Mouse (Mus musculus) lung, postnatal 10 days (tissue): Measurements from ENCODE around the gene Rps12.
"Not testable (repeated sequence)": the region's sequence is repeated elsewhere in the genome, so short reads cannot be mapped to it uniquely, and the experiment has no call there.

Experiments
- DNase-seq: peaks from one replicate; pipeline ENCODE4 v3.0.0; 2021

The Rps12 gene

DNA sequence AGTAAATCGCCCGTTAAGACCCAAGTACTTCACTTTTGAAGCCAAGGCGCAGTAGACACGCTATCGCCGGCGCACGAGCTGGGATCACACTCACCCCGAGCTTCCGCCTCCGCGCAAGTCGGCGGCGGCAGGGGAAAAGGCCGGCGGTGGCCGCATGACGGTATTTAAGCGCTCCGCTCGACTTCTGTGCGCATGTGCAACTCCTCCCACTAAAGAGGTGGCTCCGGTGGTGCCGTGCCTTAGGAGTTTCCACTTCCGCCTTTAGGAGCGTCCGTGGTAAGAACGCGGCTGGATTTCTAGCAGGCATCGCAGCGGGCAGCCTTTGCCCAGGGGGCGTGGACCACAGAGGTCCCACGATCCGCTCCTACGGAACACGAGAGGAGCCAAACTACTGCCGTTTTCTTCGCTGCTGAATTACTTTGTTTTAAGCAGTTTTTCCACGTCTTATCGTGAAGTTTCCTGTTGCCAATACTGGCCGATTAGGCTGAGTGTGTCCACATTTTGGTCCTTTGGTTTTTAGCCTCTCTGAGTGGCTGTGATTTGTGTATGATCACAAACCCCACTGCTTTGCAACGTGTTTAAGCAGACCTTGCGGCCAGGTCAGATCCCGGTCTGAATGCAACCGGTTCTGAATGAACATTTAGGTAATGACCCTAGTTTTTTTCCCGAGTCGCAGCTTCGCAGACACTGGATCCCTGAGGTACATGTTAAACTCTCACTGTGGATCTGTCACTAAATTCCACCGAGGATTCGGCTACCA, at the start of gene Rps12:
TSS of gene Rps12 (minus strand) at position 214 of the 760 bp plus-strand sequence.
- DNase-seq, result peak; percentile 99

DNA sequence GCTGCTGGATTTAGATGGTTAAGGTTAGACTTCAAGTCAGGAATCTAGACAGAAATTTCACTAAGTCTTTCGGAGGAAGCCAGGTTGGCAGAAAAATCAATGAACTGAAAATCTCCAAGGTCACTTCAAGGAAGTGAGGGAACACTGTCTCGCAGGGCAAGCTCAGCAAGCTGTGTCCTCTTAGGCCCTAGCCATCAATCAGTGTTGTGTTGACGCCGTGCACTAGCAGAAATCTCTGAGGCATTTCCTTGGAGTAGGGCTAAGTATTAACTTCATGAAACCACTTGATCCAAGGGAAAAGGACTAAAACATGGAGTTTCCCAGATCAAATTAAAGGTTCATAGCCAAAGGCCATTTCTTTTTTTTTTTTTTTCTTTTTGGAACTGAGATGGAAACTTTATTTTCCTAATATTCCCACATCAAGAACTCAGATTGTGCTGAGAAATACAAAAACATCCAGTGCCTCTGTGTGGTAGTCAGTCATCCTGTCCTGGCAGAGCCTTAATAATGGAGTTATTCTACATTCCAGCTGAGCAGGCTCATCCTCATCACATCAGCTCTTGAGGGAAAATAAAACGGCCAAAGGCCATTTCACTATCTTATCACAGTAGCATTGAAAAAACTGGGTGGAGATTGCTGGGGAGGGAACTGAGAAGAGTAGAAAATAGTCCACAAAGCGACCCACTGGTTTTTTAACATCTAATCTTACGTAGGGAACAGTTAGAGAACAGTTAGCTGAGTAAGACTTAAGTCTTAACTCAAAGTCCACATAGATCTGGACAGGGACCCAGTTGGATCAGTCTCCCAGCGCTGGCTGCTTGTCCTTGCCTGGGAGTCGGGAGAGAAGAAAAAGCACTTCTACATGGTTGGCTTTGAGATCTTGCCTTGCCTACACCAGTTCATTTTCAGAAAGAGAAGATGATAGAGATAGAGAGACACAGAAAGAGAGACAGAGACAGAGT, 49.2 kb upstream of the Rps12 start:
- no peak for DNase-seq

GRCm38 (mm10) chr10:23826516-23826915, 39.4 kb upstream of the Rps12 start:
- DNase-seq, result no peak

DNA sequence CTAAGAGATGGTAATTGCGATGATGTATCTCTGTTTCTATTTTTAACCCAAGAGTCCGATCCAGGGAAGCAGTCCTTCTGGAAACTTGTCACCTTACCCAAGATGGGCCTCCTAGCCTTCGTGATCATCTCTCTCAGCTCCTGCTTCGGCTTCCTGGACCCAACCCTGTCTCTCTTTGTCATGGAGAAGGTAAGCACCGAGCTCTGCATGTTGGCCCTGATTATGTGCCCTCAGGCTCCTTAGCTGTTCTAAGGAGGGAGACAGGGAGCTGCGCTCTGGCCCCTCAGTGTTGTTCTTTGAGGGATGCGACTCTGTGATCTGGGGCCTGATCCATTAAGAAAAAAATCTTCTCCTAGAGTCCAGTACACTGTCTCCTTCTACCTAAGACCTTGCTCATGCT, 29.2 kb upstream of the Rps12 start:
- no peak for DNase-seq

- peak; percentile 82 for DNase-seq
These were observed 28.1 kb upstream of the Rps12 start for GRCm38 (mm10) chr10:23815168-23815567.

- DNase-seq, result no peak
These were observed 26.0 kb upstream of the Rps12 start for GRCm38 (mm10) chr10:23812852-23813766.

DNA sequence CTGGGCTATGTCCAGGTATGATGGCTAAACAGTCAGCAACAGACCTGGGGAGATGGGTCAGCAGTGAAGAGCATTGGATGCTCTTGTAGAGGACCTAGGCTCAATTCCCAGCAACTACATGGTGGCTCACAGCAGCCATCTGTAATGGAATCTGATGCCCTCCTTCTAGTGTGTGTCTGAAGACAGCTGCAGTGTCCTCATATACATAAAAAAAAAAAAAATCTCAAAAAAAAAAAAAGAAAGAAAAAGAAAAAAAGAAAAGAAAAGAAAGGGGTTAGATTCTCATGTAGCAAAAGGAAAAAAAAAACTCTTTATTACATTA, 25.3 kb upstream of the Rps12 start:
- no peak for DNase-seq

DNA sequence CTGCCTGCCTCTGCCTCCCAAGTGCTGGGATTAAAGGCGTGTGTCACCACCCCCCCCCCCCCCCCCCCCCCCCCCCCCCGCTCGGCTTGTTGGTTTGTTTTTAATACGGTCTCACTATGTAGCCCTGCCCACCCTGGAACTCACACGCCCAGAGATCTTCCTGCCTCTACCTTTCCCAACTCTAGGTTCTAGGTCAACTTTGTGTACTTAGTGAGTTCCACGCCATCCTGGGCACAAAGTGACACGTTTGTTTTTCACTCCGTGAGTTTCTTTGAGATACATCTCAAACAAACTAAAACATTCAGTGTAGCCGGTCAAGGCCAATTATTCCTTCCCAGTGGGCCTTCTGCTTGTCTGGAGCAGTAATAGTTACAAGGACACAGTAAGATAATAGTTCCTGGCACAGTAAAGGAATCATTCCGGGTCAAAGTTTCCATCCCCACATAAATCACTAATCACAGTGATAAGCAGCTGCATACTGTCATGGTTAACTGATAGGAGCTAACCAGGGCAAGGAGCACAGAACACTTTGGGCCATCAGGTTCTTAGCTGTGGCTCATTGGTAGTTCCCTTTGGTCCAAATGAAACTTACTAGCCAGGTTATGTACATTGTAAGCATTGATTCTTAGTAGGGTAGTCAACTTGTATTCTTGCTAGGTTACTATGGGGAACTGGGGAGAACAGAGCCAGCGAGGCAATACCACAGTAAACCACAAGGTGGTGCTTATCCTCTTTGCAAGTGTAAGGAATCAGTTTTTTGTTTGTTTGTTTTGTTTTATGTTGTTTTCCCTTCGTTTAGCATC, 24.8 kb upstream of the Rps12 start:
- peak; percentile 79 for DNase-seq

GRCm38 (mm10) chr10:23806201-23806600, 19.1 kb upstream of the Rps12 start:
- DNase-seq, result no peak

DNA sequence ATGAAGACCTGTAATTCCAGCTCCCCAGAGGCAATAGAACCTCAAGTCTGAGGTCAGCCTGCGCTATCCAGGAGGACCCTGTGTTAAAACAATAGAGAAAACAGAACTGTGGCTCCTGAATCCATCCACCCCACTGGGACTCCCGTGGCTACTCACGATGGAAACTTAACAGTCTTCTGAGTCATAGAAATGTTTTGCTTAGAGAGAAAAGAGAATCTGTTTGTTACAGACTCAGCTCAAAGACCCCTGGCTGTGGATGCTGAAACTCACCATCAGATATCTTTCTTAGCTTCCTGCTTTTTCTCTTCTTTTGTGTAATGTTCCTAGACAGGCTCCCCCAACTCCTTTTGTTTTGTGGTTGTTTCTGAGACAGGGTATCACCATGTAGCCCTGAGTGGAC, 17.6 kb upstream of the Rps12 start:
- DNase-seq, result no peak

DNA sequence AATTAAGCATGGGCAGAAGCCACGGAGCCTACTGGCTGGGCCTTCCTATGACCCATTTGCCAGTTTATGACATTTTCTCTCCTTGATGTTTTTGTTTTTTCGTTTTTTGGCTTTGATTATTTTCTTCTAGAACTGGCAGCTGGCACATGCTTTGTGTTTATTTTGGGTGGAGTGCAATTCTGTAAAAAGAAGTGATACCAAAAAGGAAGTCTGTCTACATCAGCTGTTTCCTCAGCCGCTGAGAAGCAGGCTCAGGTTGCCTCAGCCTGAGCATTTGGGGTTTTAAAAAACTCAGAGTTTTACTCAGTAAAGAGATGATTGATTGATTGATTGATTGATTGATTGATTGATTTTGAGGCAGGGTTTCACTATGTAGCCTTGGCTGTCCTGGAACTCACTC, 15.8 kb upstream of the Rps12 start:
- peak; percentile 25 for DNase-seq

GRCm38 (mm10) chr10:23799933-23800332, 12.9 kb upstream of the Rps12 start:
- no peak for DNase-seq

- DNase-seq, result no peak
These were observed 11.1 kb upstream of the Rps12 start for GRCm38 (mm10) chr10:23798142-23798541.

DNA sequence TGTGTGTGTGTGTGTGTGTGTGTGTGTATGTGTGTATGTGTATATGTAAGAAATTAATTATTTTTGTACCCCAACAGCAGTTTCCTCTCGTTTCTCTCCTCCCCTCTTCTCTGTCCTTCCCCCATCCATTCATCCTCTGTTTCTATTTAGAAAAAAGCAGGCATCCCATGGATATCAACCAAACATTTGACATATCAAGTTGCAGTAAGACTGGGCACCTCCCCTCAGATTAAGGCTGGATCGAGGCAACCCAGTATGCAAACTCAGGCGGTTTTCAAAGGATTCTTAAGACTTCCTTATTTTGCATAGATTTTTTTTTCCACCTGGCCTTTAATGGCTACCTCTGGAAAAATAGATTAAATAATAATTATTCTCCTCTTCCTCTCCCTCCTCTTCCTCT, 10.5 kb upstream of the Rps12 start:
- no peak for DNase-seq

GRCm38 (mm10) chr10:23796551-23797503, 9.8 kb upstream of the Rps12 start, which contains the start of gene Slc18b1:
TSS of gene Slc18b1 (plus strand) at chr10:23796986.
- peak; percentile 45 for DNase-seq

GRCm38 (mm10) chr10:23795871-23796520, 8.9 kb upstream of the Rps12 start:
- DNase-seq, result no peak

GRCm38 (mm10) chr10:23788056-23788600, 1.1 kb upstream of the Rps12 start:
- no peak for DNase-seq

GRCm38 (mm10) chr10:23786631-23787038, 440 bp downstream of the Rps12 start:
- not testable (repeated sequence) for DNase-seq

DNA sequence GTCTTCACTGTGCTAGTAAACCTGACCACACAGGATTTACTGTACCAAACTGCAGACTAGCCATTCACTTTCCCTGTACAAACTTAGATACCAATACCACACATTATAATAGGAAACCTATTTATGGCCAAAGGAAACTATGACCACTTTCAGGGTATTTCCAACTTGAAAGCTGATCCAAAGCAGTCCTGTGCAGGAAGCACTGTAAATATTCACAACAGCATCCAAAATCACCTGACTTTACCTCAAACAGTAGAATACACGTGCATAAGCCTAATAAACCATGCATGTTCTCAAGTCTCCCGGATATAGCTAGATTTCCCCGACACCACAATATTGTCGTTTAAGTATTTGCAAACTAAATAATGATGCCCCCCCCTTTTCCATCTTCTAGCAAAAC, 1.0 kb downstream of the Rps12 start:
- DNase-seq, result no peak

DNA sequence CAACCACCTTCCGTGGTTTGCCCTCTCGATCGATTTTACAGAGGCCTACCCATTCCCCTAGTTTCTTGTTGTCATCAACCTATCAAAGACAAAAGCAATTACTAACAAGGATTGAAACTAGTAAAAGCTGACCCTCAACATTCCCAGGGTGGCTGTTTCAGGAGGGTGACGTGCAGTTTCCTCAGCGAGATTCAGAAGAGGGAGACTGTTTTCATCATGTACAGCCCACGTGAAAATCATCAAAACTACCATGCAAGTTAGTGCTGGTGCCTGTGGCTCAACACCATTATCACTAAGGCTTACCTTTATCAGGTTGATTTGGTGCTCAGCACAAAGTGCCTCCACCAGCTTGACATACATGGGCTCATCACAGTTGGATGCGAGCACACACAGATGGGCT, 1.5 kb downstream of the Rps12 start:
- DNase-seq, result not testable (repeated sequence)
